Mouse (Mus musculus) liver, adult 10 weeks (tissue): Measurements from ENCODE around the gene Ceacam5. TPM values are rescaled to one million over a fixed set of nuclear protein-coding genes. Genes with fewer than 3 reads are reported as not detected.

Experiments
- polyA plus RNA-seq: library from polyadenylated mRNA; stranded (reverse); fragments of 350-450 nt; fragmentation: Illumina TruSeq; extraction: RNeasy Lipid Tissue Mini Kit (QIAGEN cat#74804); gene quantifications from one replicate; pipeline ENCODE4 v1.2.3, GENCODE M21; 2014; ENCODE audit warnings: low read depth, low replicate concordance

Gene Ceacam5
- not detected for polyA plus RNA-seq

DNA sequence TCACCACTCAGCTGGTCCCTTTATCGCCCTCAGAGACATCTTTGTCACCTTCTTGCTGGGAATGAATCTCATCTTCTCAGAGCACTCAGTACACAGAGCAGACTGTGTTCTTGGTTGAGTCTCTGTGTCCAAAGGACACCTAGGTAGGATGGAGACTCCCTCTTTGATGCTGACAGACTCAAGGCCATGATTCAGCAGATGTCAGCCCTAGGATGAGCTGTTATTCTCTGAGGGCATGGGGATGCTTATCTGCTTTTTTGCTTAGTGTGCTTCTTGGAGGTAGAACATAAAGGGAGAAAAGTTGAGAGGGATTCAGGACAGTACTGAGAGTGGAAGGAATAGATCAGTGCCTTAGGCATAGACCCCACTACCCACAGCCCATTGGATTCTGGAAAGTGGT lies at the start of gene Ceacam5:
Ceacam5 (plus strand) TSS at position 301 of the 400 bp plus-strand sequence.

Other genes starting within 250 kb of the Ceacam5 start
- not detected for gene Ceacam14, start 99.4 kb downstream of the Ceacam5 start, polyA plus RNA-seq
- gene Gm5155, start 158.5 kb downstream of the Ceacam5 start, polyA plus RNA-seq = not detected